Mouse (Mus musculus) cerebellum, adult 11-12 months (tissue): ENCODE measurements at regions not wholly inside any gene's neighbourhood (a gene's known extent, or its start where the extent isn't known, plus 50 kb on each side); places are given as distances from the start of the nearest gene placed in this dataset.

ENCODE experiments used
- DNase-seq: peaks from one replicate; pipeline ENCODE4 v3.0.0; 2022

GRCm38 (mm10) chr6:53134410-53134809 lies 66.0 kb upstream of the Jazf1 start:
- no peak for DNase-seq

GRCm38 (mm10) chr6:53130717-53131330 lies 62.4 kb upstream of the Jazf1 start:
- no peak for DNase-seq

DNA sequence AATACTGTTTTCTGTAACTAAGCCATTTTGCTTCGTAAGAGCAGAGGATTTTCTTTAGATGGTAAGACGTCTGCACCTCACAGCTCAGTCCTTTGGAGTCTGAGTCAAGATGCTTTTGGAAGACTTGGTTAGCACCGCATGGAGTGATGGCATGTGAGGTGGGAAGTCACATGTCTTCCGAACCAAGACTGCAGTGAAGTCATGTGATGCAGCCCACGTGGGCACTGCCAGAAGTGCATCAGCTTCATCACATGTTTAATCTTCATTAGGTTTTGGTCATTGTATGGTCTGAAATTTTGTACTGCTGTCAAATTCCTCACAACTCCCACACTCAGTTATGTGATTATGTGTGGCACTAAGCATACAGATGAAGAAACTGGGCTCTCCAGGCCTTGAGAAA lies 58.3 kb upstream of the Jazf1 start:
- no peak for DNase-seq

- no peak for DNase-seq
Measured at GRCm38 (mm10) chr6:53124800-53125450, 56.5 kb upstream of the Jazf1 start.

GRCm38 (mm10) chr6:53120385-53120784 lies 52.0 kb upstream of the Jazf1 start:
- no peak for DNase-seq
